Mouse (Mus musculus) olfactory bulb, adult 2 months (tissue): ENCODE data around the gene Kcnip2. TPM values are rescaled to one million over a fixed set of nuclear protein-coding genes. Genes with fewer than 3 reads are reported as not detected.

Source experiments
- H3K27ac ChIP-seq: fragments of 200-500 bp; 2 replicates; pipeline ENCODE4 v1.5.1; 2012; ENCODE audit warnings: low read depth, low read length; ENCODE audit not compliant: insufficient read depth
- H3K4me1 ChIP-seq: fragments of 200-500 bp; 2 replicates; pipeline ENCODE4 v1.6.1; 2012; ENCODE audit warnings: low read length; ENCODE audit not compliant: control insufficient read depth, insufficient read depth
- H3K4me3 ChIP-seq: fragments of 200-500 bp; 2 replicates; pipeline ENCODE4 v1.5.1; 2012; ENCODE audit warnings: mild to moderate bottlenecking, low read depth, low read length, moderate library complexity; ENCODE audit not compliant: insufficient read depth
- CTCF ChIP-seq: fragments of 200-500 bp; IDR thresholded peaks from 2 replicates; pipeline ENCODE4 v1.5.1; 2012; ENCODE audit warnings: low read depth, mild to moderate bottlenecking, low read length, moderate library complexity; ENCODE audit not compliant: insufficient read depth
- POLR2A ChIP-seq: fragments of 200-500 bp; IDR thresholded peaks from 2 replicates; pipeline ENCODE4 v1.6.1; 2012; ENCODE audit warnings: mild to moderate bottlenecking, low read depth, low read length, moderate library complexity; ENCODE audit not compliant: insufficient read depth
- WGBS: fragments of 180-500 bp; shearing (Covaris S2); methylation state at CpG from one replicate; pipeline ENCODE4 v1.1.7; 2018; 5-methylcytosine and 5-hydroxymethylcytosine counted together
- polyA plus RNA-seq: library from polyadenylated mRNA; stranded (reverse); fragments of >200 nt; gene quantifications from 2 replicates; pipeline ENCODE4 v1.2.4, GENCODE M21; 2012; ENCODE audit warnings: low replicate concordance; ENCODE audit not compliant: missing spikeins, insufficient read depth, insufficient read length

Kcnip2 gene
- polyA plus RNA-seq, 1 experiment = not detected

DNA sequence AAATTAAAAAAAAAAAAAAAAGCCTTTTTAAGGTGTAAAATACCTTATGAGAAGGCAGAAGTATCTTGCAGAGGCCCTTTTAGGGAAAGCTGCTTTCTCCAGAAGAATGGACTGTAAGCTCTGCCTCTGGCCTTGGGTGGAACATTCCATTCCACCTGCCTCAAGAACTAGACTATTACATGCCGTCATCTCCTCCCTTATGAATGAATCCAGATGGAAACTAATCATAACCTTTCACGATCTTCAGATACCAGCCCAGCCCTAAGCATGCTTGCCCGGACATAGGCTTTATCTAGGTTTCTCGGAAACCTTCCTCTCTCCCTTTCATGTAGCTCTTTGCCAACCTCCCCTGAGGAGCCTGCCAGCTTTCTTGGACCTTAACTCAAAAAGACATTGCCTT, 27.5 kb downstream of the Kcnip2 start:
- no peaks in the 10 kb centered on the region for H3K4me1 ChIP-seq
- TF ChIP-seq POLR2A = no peak
- TF ChIP-seq CTCF = no peak
- no peak overlapping the region for H3K27ac ChIP-seq
- H3K4me3 ChIP-seq = no peak overlapping the region
- WGBS = 65% methylated on average over 4 of the region's 4 CpGs

- WGBS = 77% methylated on average over 3 of the region's 3 CpGs
- TF ChIP-seq CTCF (no peak), POLR2A (no peak)
Measured at GRCm38 (mm10) chr19:45787450-45787849, 28.4 kb downstream of the Kcnip2 start.

DNA sequence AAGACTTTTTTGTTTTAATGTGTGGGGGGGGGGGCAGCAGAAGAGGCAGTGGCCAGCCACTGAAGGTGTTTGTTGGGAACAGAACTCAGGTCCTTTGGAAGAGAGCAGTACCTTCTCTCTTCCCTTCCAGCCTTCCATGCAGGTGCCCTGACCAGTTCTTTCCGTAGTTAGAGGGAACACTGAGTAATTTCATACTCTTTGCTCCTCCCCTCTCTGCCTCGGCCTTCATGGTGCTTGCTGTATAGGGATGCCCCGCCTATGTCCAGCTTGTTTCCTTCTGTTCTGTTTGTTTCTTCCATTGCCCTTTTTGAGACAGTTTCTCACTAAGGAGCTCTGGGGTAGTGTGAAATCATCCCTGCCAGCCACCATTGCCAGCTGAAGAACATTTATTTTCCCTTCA, 30.4 kb downstream of the Kcnip2 start:
- 73% methylated on average over 3 of the region's 3 CpGs for WGBS
- Histone ChIP-seq H3K4me3 (no peak overlapping the region), H3K27ac (no peak overlapping the region), H3K4me1 (peaks cover under 1% of the 10 kb centered on the region; the same call in 1 of the 2 replicates)
- TF ChIP-seq CTCF (no peak), POLR2A (no peak)

More at GRCm38 (mm10) chr19:45787450-45787849, 28.4 kb downstream of the Kcnip2 start:
- no peak overlapping the region for H3K27ac ChIP-seq
- H3K4me1 ChIP-seq = no peaks in the 10 kb centered on the region
- no peak overlapping the region for H3K4me3 ChIP-seq

- H3K4me3 ChIP-seq = peak overlapping the region; percentile 33
- no peak for TF ChIP-seq POLR2A
- no peak for TF ChIP-seq CTCF
- 27% methylated on average over 17 of the region's 17 CpGs for WGBS
- peaks cover 7% of the 10 kb centered on the region for H3K4me1 ChIP-seq
- peak overlapping the region; percentile 44; the same call in 1 of the 2 replicates for H3K27ac ChIP-seq
Measured at GRCm38 (mm10) chr19:45783933-45784576, 31.8 kb downstream of the Kcnip2 start.

DNA sequence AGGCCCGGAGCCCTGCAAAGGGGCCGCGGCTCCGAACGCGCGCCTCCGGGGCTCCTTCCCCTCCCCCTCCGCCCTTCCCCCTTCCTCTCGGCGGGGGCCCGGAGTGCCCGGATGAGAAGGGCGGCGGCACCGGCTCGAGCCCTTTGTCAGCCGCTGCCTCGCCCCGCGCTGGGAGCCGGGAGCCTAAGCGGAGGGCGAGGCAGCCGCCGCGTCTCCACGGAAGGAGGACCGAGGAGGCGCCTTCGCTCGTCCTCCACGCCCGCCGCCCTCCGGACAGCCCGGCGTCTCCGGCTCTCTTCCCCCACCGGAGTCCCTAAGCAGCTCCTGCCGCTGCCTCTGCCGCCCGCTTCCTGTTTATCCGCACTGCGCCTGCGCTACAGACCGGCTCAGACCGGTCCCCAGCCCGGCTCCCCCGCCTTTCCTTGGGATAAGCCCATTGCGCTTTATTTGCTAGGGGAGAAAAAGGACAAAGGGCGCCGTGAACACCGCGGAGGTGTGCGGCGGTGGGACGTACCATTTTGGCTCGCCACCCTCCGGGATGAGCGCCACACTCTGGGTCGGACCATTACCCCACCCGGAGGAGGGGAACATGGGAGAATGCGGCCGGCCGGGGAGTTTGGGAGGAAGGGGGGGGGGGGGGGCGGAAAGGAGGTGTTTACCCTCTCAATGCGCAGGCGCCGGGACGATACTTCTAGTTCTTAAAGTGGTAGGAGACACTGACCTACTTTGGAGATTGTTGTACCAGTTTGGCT, 32.5 kb downstream of the Kcnip2 start, which contains the start of gene Mgea5:
Gene Mgea5, minus strand, starts transcription at position 657 of the 752 bp plus-strand sequence.
- peak within 1 kb of the TSS; percentile 82 for H3K27ac ChIP-seq
- peaks cover 8% of the 10 kb centered on the region for H3K4me1 ChIP-seq
- peak within 1 kb of the TSS; percentile 72 for H3K4me3 ChIP-seq
- TF ChIP-seq CTCF (no peak), POLR2A (peak; percentile 96)
- under 1% methylated on average over 67 of the region's 71 CpGs for WGBS

- H3K4me3 ChIP-seq = peak overlapping the region; percentile 72
- peaks cover 9% of the 10 kb centered on the region for H3K4me1 ChIP-seq
- peak overlapping the region; percentile 82 for H3K27ac ChIP-seq
- WGBS = under 1% methylated on average over 36 of the region's 36 CpGs
- TF ChIP-seq POLR2A (no peak), CTCF (no peak)
Measured at GRCm38 (mm10) chr19:45782315-45783001, 33.4 kb downstream of the Kcnip2 start.

DNA sequence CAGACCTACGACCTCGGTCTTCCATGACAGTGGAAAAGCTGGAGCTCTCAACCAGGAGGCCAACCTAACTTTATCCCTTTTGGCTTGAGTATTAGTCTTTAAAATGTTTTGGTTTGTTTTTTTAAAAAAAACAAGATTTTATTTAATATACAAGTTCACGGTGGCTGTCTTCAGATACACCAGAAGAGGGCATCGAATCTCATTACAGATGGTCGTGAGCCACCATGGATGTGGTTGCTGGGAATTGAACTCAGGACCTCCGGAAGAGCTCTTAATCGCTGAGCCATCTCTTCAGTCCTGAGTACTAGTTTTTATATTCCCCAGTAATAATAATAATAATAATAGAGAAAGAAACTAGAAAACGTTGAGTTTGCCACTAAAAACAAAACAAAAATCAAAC, 34.2 kb downstream of the Kcnip2 start:
- H3K27ac ChIP-seq = no peak overlapping the region

DNA sequence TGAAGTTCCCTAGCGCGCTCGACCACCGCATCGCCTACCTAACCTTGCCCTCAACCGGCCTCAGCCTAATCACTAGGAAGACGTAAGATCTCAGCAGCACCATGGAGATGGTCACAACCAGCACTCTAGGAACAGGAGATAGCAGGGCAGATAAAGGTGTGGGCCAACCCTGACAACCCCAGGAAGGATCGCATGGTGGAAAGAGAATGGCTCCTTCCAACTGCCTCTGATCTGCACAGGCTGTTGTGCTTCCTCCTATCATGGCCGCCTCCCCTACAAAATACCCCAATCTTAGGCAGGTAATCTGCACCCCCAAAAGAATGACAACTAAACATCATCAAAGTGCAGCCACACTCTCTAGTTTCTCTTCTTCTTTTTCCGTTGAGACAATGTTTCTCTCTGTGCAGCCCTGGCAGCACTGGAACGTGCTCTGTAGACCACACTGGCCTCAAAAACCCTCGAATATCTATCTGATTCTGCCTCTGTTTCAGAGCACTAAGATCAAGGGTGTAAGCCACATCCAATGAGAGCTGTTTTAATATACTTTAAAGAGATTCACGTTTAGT, 35.4 kb downstream of the Kcnip2 start:
- Histone ChIP-seq H3K4me3 (no peak overlapping the region), H3K27ac (no peak overlapping the region), H3K4me1 (peaks cover 9% of the 10 kb centered on the region)
- 53% methylated on average over 13 of the region's 13 CpGs for WGBS
- TF ChIP-seq POLR2A = no peak
- no peak for TF ChIP-seq CTCF

More for the DNA sequence above, 34.2 kb downstream of the Kcnip2 start:
- 13% methylated on average over 8 of the region's 8 CpGs for WGBS
- TF ChIP-seq CTCF (no peak), POLR2A (no peak)
- H3K4me3 ChIP-seq = no peak overlapping the region
- H3K4me1 ChIP-seq = peaks cover 9% of the 10 kb centered on the region

- Histone ChIP-seq H3K4me1 (peaks cover 9% of the 10 kb centered on the region), H3K4me3 (no peak overlapping the region), H3K27ac (no peak overlapping the region)
- no peak for TF ChIP-seq CTCF
- no peak for TF ChIP-seq POLR2A
- WGBS = 57% methylated on average over 2 of the region's 2 CpGs
Measured at GRCm38 (mm10) chr19:45775486-45775885, 40.4 kb downstream of the Kcnip2 start.
